Mouse (Mus musculus): ENCODE results near the gene Prodh2.
"Not testable (repeated sequence)": the region's sequence is repeated elsewhere in the genome, so short reads cannot be mapped to it uniquely, and the experiment has no call there.

Gene Prodh2

GRCm38 (mm10) chr7:30484250-30484649, 9.2 kb upstream of the Prodh2 start:
- in situ Hi-C loops (cut with MboI, MseI) = no loop called here

DNA sequence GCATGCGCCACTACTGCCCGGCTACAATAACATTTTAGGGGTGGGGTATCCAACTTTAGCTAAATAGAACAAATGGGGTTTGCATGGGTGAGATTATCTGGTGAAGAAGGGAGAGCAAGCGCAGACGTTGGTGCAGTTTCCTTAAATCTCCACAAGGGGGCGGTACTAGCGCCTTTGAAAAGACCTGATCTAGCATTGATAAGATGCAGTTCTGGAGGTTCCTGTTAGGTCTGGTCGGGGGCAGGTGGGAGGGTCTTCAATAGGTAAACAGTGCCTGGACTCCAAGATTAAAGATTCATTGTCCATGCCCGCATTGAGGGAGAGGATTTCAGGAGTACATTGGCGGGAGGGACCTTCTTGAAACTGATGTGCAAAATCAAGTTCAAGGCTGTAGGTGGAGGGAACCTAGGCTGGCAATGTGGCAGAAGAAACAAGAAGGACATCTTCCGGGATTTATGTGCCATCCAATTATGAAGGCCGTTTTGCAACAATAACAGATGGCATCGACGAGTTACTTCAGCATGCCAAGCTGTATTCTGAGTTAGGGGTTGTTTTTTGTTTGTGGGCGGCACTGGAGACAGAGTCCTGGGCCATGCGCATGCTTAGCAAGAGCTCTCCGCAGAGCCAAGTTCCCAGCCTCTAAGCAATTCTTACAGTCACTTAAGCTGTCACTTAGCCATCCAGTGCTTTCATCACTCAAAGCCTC, 3.0 kb upstream of the Prodh2 start:
- in situ Hi-C loops (cut with MboI, MseI) = loop anchor here (5.0 kb wide), 1 partner anchor 122 kb away; the partner anchor contains the start of gene Upk1a

- in situ Hi-C loops (cut with MboI, MseI) = loop anchor here (5.0 kb wide), 1 partner anchor 121 kb away; the partner anchor contains the start of gene Upk1a
These were observed 2.5 kb upstream of the Prodh2 start for GRCm38 (mm10) chr7:30490957-30491307.

- in situ Hi-C loops (cut with MboI, MseI) = loop anchor here (5.0 kb wide), 1 partner anchor 120 kb away; the partner anchor contains the start of gene Upk1a
These were observed 657 bp upstream of the Prodh2 start for GRCm38 (mm10) chr7:30492765-30493164.

GRCm38 (mm10) chr7:30495506-30496042, 2.2 kb downstream of the Prodh2 start:
- in situ Hi-C loops (cut with MboI, MseI) = not testable (repeated sequence)

GRCm38 (mm10) chr7:30501159-30501558, 7.7 kb downstream of the Prodh2 start:
- in situ Hi-C loops (cut with MboI, MseI) = loop anchor here (25.0 kb wide), 1 partner anchor 1089 kb away; no protein-coding TSS in a partner anchor

GRCm38 (mm10) chr7:30508061-30508460, 14.6 kb downstream of the Prodh2 start:
- in situ Hi-C loops (cut with MboI, MseI) = loop anchor here (25.0 kb wide), 1 partner anchor 1096 kb away; no protein-coding TSS in a partner anchor

- in situ Hi-C loops (cut with MboI, MseI) = loop anchor here (25.0 kb wide), 1 partner anchor 1103 kb away; no protein-coding TSS in a partner anchor
These were observed 21.8 kb downstream of the Prodh2 start for GRCm38 (mm10) chr7:30515003-30515760.

- in situ Hi-C loops (cut with MboI, MseI) = loop anchor here (25.0 kb wide), 1 partner anchor 1106 kb away; no protein-coding TSS in a partner anchor
These were observed 24.9 kb downstream of the Prodh2 start for GRCm38 (mm10) chr7:30518325-30518724.

- in situ Hi-C loops (cut with MboI, MseI) = loop anchor here (25.0 kb wide), 1 partner anchor 1108 kb away; no protein-coding TSS in a partner anchor
These were observed 27.0 kb downstream of the Prodh2 start for GRCm38 (mm10) chr7:30520396-30520795.

DNA sequence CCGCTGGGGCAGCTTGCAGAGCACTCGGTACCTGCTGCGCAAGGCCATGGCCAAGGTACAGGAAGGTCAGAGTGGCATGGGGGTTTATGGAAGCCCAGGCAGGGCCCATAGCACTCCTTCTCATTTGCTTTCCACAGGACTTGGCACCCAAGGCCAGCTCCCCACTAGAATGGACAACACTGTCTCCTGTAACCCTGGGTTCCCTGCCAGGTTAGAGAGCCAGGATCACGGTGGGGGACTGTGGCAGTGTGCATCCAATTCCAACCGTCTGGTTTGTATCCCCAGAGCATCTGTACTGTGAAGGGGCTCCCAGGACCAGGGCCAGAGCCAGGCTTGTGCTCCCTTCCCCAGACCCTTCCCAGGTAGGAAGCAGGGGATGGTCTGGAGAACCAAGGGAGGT, 27.4 kb downstream of the Prodh2 start:
- in situ Hi-C loops (cut with MboI, MseI) = loop anchor here (25.0 kb wide), 1 partner anchor 1109 kb away; no protein-coding TSS in a partner anchor

- in situ Hi-C loops (cut with MboI, MseI) = loop anchor here (25.0 kb wide), 1 partner anchor 1111 kb away; no protein-coding TSS in a partner anchor
These were observed 29.4 kb downstream of the Prodh2 start for GRCm38 (mm10) chr7:30522871-30523270.

DNA sequence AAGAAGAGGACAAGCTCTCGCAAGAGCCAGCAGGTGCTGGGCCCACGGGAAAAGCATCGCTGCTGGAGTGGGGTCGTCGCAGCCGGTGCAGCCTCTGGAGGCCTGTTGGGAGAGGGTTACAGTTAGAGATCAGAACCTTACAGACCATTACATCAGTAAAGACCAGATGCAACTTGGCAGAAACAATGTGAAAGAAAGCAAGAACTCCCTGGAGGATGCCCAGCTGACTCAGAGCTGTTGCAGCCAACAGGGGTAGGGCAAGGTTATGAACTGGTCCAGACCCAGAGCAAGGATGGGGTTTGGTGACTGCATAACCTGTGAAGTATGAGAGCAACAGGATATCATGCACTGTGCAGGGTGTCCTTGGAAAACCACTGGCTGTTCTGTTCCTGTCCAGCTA, 31.1 kb downstream of the Prodh2 start:
- in situ Hi-C loops (cut with MboI, MseI) = loop anchor here (25.0 kb wide), 1 partner anchor 1112 kb away; no protein-coding TSS in a partner anchor

DNA sequence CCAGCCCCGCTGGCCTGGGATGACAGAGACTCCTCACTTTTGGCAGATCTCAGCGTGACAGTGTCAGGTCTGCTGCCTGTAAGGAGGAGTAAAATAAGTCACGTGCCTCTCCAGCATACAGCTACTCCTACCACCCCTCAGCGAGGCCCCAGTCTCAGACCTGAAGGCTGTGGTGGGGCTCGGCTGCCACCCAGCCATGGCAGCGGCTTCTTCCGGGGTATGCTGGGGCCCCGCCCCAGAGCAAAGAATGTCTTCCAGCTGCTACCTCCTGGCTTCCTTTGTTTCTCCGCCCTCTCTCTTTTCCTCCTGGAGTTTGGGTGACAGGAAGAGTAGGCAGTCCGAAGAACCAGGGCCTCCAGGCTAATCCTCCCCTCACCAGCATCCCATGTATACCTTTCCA, 32.5 kb downstream of the Prodh2 start:
- in situ Hi-C loops (cut with MboI, MseI) = no loop called here

DNA sequence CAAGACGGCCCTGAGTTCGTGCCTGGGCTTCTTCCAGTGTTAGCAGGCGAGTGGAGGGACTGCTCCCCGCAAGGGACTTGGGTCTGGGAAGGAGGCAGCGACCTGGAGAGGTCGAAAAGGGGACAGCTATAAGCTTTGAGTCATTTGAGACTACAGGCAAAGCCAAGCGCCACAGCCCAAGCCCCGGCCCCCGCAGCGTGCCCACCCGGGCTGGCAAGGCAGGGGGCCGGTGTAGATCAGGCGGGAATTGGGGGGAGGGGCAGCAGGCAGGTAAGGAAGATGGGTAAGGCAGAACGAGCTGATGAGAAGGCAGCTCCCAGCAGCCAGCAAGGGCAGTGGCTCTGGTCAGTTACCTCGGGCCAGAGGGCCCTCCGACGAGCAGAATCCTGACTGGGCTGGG, 33.0 kb downstream of the Prodh2 start:
- in situ Hi-C loops (cut with MboI, MseI) = no loop called here

DNA sequence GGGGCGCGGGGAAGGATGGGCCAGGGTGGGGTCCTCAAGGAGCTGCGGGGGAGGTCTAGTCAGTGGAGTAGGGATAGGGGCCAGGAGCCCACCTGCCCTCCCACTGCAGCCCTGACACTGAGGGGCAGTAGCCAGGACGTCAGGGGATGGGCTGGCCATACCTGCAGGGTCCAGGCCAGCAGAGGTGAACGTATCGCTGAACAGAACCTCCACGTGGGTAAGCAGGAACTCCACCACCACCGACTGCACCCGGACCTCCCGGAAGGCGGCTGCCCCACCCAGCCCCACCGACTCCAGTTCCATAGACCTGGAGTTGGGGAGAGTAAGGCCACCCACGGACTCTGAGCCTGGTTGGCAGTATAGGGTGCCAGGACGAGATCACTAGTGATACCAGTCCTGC, 33.6 kb downstream of the Prodh2 start:
- in situ Hi-C loops (cut with MboI, MseI) = no loop called here

GRCm38 (mm10) chr7:30531291-30531815, 37.9 kb downstream of the Prodh2 start:
- in situ Hi-C loops (cut with MboI, MseI) = no loop called here

- in situ Hi-C loops (cut with MboI, MseI) = no loop called here
These were observed 39.5 kb downstream of the Prodh2 start for GRCm38 (mm10) chr7:30532931-30533330.

DNA sequence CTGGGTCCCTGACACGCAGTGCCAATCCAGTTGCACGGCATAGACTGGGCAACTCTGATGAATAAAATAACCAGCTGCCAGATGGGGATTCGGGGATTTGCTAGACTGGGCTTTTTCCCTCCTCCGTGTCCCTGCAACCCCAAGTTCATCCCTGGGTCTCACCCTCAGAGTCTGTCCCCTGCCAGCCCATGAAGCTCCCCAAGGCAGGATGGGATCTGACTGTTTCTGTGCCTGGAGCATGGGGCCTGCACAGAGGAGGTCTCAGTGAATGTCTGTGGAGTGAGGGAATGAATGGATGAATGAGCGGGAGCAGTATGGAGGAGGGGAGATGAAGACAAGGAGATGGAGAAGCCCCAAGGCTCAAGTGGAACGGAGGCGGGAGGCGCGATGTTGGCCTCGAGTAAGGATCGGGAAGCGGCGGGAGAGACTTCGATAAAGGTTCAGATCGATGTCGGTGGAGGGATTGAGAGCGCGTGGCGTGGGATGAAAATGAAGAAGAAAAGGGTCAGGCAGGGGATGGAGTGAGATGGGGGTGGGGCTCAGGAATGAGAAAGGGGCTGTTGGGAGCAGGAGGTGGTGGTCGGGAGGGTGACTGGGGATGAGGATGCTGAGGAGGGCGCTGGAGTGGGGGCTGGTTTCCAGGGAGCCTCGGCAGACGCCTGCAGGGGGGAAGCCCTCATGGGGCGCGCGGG, 40.7 kb downstream of the Prodh2 start:
- in situ Hi-C loops (cut with MboI, MseI) = no loop called here

DNA sequence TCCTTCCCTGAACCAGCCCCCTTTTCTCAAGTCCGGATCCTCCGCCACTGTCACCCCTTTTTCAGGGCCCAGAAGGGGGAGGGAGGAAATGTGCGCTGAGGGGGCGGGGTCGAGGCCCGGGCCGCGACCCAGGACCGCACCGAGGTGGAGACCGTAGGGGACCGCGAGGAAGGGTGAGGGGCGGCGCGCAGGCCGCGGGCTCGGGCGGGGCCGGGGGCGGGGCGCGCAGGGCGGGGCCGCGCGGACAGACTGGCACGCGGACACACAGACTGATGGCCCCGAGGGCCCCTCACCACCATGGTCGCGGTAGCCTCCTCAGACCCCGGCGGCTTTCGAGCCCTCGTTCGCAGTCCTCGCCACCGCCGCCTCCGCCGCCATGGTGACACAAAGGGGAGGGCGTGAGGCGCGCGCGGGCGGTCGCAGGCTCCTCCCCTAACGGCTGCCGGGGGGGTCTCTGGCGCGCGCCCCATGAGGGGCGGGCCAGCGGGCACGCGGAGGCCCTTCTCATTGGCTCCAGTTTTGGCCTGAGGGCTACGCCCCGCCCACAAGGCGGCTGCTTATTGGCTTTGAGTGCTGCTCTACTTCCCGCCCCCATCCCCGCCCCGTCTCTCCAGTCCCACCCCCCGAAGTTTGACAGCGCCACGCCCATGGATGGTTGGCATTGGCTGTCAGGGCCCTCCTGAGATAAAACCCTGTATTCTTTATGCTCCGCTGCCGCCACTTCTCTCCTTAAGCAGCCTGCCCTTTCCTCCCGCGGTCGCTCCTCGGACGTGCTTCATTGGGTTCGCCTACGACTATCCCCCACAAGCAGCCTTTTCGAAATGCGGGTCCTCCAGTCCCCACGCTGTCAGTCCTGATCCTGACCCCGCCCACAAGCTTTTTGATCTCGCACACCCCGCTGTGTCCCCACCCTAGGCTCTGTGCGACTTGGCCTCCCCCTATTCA, 41.5 kb downstream of the Prodh2 start, which contains the start of gene Arhgap33:
TSS of gene Arhgap33 (minus strand) at position 428 of the 945 bp plus-strand sequence.
- in situ Hi-C loops (cut with MboI, MseI) = no loop called here
